Mouse (Mus musculus) left cerebral cortex, postnatal 25 days (tissue): ENCODE data around the gene Crybb3. TPM values are rescaled to one million over a fixed set of nuclear protein-coding genes. Genes with fewer than 3 reads are reported as not detected.
A peak's percentile ranks its signal among the peaks of the same experiment; 100 is the strongest.

Experiments used
- DNase-seq, 2 experiments: peaks; one replicate each; pipeline ENCODE4 v3.0.0; 2022; ENCODE audit warnings: low spot score in 2 of 2, mixed read lengths in 1 of 2
- intact Hi-C: fragments of 180-260 bp; cut with DNase I; formaldehyde crosslinking; loops from one replicate; pipeline ENCODE4 v1.15.1; 2025
- total RNA-seq, 2 experiments: library from RNA; stranded (reverse); gene quantifications; 2 replicates each; pipeline ENCODE4 v1.2.3; 2021

Gene Crybb3
- total RNA-seq, 2 experiments from 2014 or later, result 0.69 to 1.7 TPM

- intact Hi-C loops, result no loop called here
- peak in 1 of 2 experiments; percentile 42 for DNase-seq
These were observed 1.6 kb downstream of the Crybb3 start for GRCm38 (mm10) chr5:113079783-113080182.

- no peak for DNase-seq
- intact Hi-C loops, result no loop called here
These were observed 2.7 kb downstream of the Crybb3 start for GRCm38 (mm10) chr5:113078686-113079085.

GRCm38 (mm10) chr5:113070017-113070416, 11.4 kb downstream of the Crybb3 start, which contains the start of gene Crybb2:
Gene Crybb2, minus strand, starts transcription at chr5:113070117.
- no peak for DNase-seq
- intact Hi-C loops, result no loop called here

- peak; percentile 80 to 86 for DNase-seq
- intact Hi-C loops, result loop anchor here (1.0 to 10.0 kb wide), 3 partner anchors 183 to 620 kb away; no protein-coding TSS in a partner anchor
These were observed 27.1 kb downstream of the Crybb3 start for GRCm38 (mm10) chr5:113054308-113054707.

GRCm38 (mm10) chr5:113050581-113051185, 30.7 kb downstream of the Crybb3 start:
- intact Hi-C loops, result loop anchor here (10.0 kb wide), 2 partner anchors 586 to 616 kb away; no protein-coding TSS in a partner anchor
- no peak for DNase-seq

GRCm38 (mm10) chr5:113049876-113050275, 31.5 kb downstream of the Crybb3 start:
- intact Hi-C loops, result loop anchor here (10.0 kb wide), 2 partner anchors 585 to 615 kb away; no protein-coding TSS in a partner anchor

GRCm38 (mm10) chr5:113045511-113046273, 35.7 kb downstream of the Crybb3 start:
- intact Hi-C loops, result no loop called here
- DNase-seq, result peak; percentile 46 to 78

More at GRCm38 (mm10) chr5:113049876-113050275, 31.5 kb downstream of the Crybb3 start:
- DNase-seq, result no peak

- intact Hi-C loops, result no loop called here
- DNase-seq, result peak in 1 of 2 experiments; percentile 69
These were observed 37.9 kb downstream of the Crybb3 start for GRCm38 (mm10) chr5:113043531-113043930.

- intact Hi-C loops, result loop anchor here (2.0 kb wide), 1 partner anchor 27 kb away; the partner anchor contains the start of gene Grk3
- DNase-seq, result peak; percentile 55 to 79
These were observed 39.8 kb downstream of the Crybb3 start for GRCm38 (mm10) chr5:113041567-113042071.

GRCm38 (mm10) chr5:113040776-113041175, 40.6 kb downstream of the Crybb3 start:
- intact Hi-C loops, result loop anchor here (2.0 kb wide), 1 partner anchor 26 kb away; the partner anchor contains the start of gene Grk3
- DNase-seq, result peak in 1 of 2 experiments; percentile 58

GRCm38 (mm10) chr5:113038601-113039000, 42.8 kb downstream of the Crybb3 start:
- DNase-seq, result peak in 1 of 2 experiments; percentile 48
- intact Hi-C loops, result no loop called here

- peak in 1 of 2 experiments; percentile 60 for DNase-seq
- intact Hi-C loops, result no loop called here
These were observed 46.0 kb downstream of the Crybb3 start for GRCm38 (mm10) chr5:113035094-113036047.

GRCm38 (mm10) chr5:113031201-113031754, 50.1 kb downstream of the Crybb3 start:
- no peak for DNase-seq
- intact Hi-C loops, result no loop called here

GRCm38 (mm10) chr5:113030082-113030481, 51.3 kb downstream of the Crybb3 start:
- intact Hi-C loops, result no loop called here
- DNase-seq, result no peak

GRCm38 (mm10) chr5:113026706-113027105, 54.7 kb downstream of the Crybb3 start:
- intact Hi-C loops, result no loop called here

More at GRCm38 (mm10) chr5:113026706-113027105, 54.7 kb downstream of the Crybb3 start:
- DNase-seq, result no peak
